Mouse (Mus musculus) MEL (cell line): ENCODE results near the gene Mprip. TPM values are rescaled to one million over a fixed set of nuclear protein-coding genes. Genes with fewer than 3 reads are reported as not detected.

Experiments
- DNase-seq: peaks from one replicate; pipeline ENCODE4 v3.0.0; 2011; ENCODE audit warnings: low read depth, low spot score
- H3K27ac ChIP-seq: 2 replicates; pipeline ENCODE4 v1.5.1; 2012; ENCODE audit warnings: low read depth, mild to moderate bottlenecking, control low read depth, low read length, moderate library complexity; ENCODE audit not compliant: control insufficient read depth
- H3K27me3 ChIP-seq, 2 experiments: fragments of 150-350 bp in 1 of 2; sonication (generic) in 1 of 2; 2 replicates each; pipeline ENCODE4 v1.6.1; 2012; ENCODE audit warnings: low read length in 2 of 2, mild to moderate bottlenecking in 2 of 2, improper control_type of control experiment in 1 of 2, moderate library complexity in 1 of 2; ENCODE audit not compliant: insufficient read depth in 2 of 2, control insufficient read depth in 1 of 2
- H3K36me3 ChIP-seq, 2 experiments: 2 replicates each; pipeline ENCODE4 v1.6.1; 2012 to 2014; ENCODE audit warnings: low read length in 2 of 2, improper control_type of control experiment in 1 of 2, inconsistent platforms in 1 of 2, mild to moderate bottlenecking in 1 of 2; ENCODE audit not compliant: insufficient read depth in 2 of 2, control insufficient read depth in 1 of 2
- H3K4me1 ChIP-seq, 2 experiments: fragments of 150-350 bp in 1 of 2; sonication (generic) in 1 of 2; 2 replicates each; pipeline ENCODE4 v1.6.1; 2012; ENCODE audit warnings: low read length in 2 of 2, improper control_type of control experiment in 1 of 2, mild to moderate bottlenecking in 1 of 2; ENCODE audit not compliant: insufficient read depth in 2 of 2, control insufficient read depth in 1 of 2
- H3K4me3 ChIP-seq, 2 experiments: fragments of 150-350 bp in 1 of 2; sonication (generic) in 1 of 2; 2 replicates each; pipeline ENCODE4 v1.5.1; 2012; ENCODE audit warnings: low read depth in 2 of 2, low read length in 2 of 2, mild to moderate bottlenecking in 2 of 2, moderate library complexity in 2 of 2, control low read depth in 1 of 2, improper control_type of control experiment in 1 of 2; ENCODE audit not compliant: control insufficient read depth in 1 of 2, insufficient read depth in 1 of 2
- H3K79me2 ChIP-seq: 2 replicates; pipeline ENCODE4 v1.6.1; 2012; ENCODE audit warnings: mild to moderate bottlenecking, low read length, moderate library complexity; ENCODE audit not compliant: control insufficient read depth, poor library complexity, insufficient read depth
- H3K9ac ChIP-seq: 2 replicates; pipeline ENCODE4 v1.6.1; 2012; ENCODE audit warnings: low read depth, mild to moderate bottlenecking, control low read depth, low read length, moderate library complexity; ENCODE audit not compliant: control insufficient read depth, poor library complexity, severe bottlenecking
- H3K9me3 ChIP-seq: fragments of 150-350 bp; sonication (generic); replicated peaks from 2 replicates; pipeline ENCODE4 v1.6.1; 2012; ENCODE audit warnings: mild to moderate bottlenecking, low read length, improper control_type of control experiment, moderate library complexity; ENCODE audit not compliant: insufficient read depth
- CHD1 ChIP-seq: IDR thresholded peaks from 2 replicates; pipeline ENCODE4 v1.6.1; 2012; ENCODE audit warnings: low read depth, mild to moderate bottlenecking, inconsistent platforms, low read length, improper control_type of control experiment
- CTCF ChIP-seq, 3 experiments: IDR thresholded peaks in 2 of 3; conservative IDR thresholded peaks in 1 of 3; 2 replicates each; pipeline ENCODE4 v1.5.1; 2011 to 2012; ENCODE audit warnings: low read length in 3 of 3, low read depth in 2 of 3, mild to moderate bottlenecking in 2 of 3, improper control_type of control experiment in 1 of 3, inconsistent platforms in 1 of 3, mixed read lengths in 1 of 3, moderate library complexity in 1 of 3; ENCODE audit not compliant: control insufficient read depth in 1 of 3, insufficient read depth in 1 of 3, poor library complexity in 1 of 3, severe bottlenecking in 1 of 3
- E2F4 ChIP-seq: IDR thresholded peaks from 2 replicates; pipeline ENCODE4 v1.6.1; 2011; ENCODE audit warnings: low read depth, low read length, improper control_type of control experiment, borderline replicate concordance
- ETS1 ChIP-seq: IDR thresholded peaks from 2 replicates; pipeline ENCODE4 v1.6.1; 2012; ENCODE audit warnings: low read depth, mild to moderate bottlenecking, inconsistent platforms, low read length, improper control_type of control experiment, moderate library complexity
- GABPA ChIP-seq: IDR thresholded peaks from 2 replicates; pipeline ENCODE4 v1.6.1; 2012; ENCODE audit warnings: low read depth, mild to moderate bottlenecking, inconsistent platforms, low read length, improper control_type of control experiment, moderate library complexity
- MAX ChIP-seq: IDR thresholded peaks from 2 replicates; pipeline ENCODE4 v1.6.1; 2011; ENCODE audit warnings: low read length, improper control_type of control experiment
- MAZ ChIP-seq: IDR thresholded peaks from 2 replicates; pipeline ENCODE4 v1.6.1; 2012; ENCODE audit warnings: low read depth, mild to moderate bottlenecking, inconsistent platforms, low read length, improper control_type of control experiment
- MXI1 ChIP-seq: IDR thresholded peaks from 2 replicates; pipeline ENCODE4 v1.6.1; 2011; ENCODE audit warnings: mild to moderate bottlenecking, low read depth, low read length, improper control_type of control experiment
- POLR2AphosphoS2 ChIP-seq: IDR thresholded peaks from 2 replicates; pipeline ENCODE4 v1.6.1; 2011; ENCODE audit warnings: low read length, improper control_type of control experiment
- RCOR1 ChIP-seq: IDR thresholded peaks from 2 replicates; pipeline ENCODE4 v1.6.1; 2012; ENCODE audit warnings: low read depth, mild to moderate bottlenecking, inconsistent platforms, low read length, improper control_type of control experiment
- SIN3A ChIP-seq: IDR thresholded peaks from 2 replicates; pipeline ENCODE4 v1.6.1; 2012; ENCODE audit warnings: low read length, improper control_type of control experiment, inconsistent platforms
- TAL1 ChIP-seq: IDR thresholded peaks from 2 replicates; pipeline ENCODE4 v1.6.1; 2012; ENCODE audit warnings: mild to moderate bottlenecking, inconsistent platforms, low read length, moderate library complexity, mixed read lengths
- TBP ChIP-seq: IDR thresholded peaks from 2 replicates; pipeline ENCODE4 v1.8.0; 2011; ENCODE audit warnings: low read depth, low read length, improper control_type of control experiment
- UBTF ChIP-seq: IDR thresholded peaks from 2 replicates; pipeline ENCODE4 v1.6.1; 2012; ENCODE audit warnings: low read depth, mild to moderate bottlenecking, inconsistent platforms, low read length, improper control_type of control experiment, moderate library complexity, borderline replicate concordance; ENCODE audit not compliant: insufficient read depth
- USF1 ChIP-seq: IDR thresholded peaks from 2 replicates; pipeline ENCODE4 v1.6.1; 2014; ENCODE audit warnings: low read depth, mild to moderate bottlenecking, inconsistent platforms, low read length, improper control_type of control experiment, moderate library complexity
- ZC3H11A ChIP-seq: IDR thresholded peaks from 2 replicates; pipeline ENCODE4 v1.6.1; 2012; ENCODE audit warnings: low read depth, mild to moderate bottlenecking, inconsistent platforms, low read length, improper control_type of control experiment
- ZMIZ1 ChIP-seq: IDR thresholded peaks from 2 replicates; pipeline ENCODE4 v1.6.1; 2012; ENCODE audit warnings: low read depth, mild to moderate bottlenecking, inconsistent platforms, low read length, improper control_type of control experiment, moderate library complexity
- polyA plus RNA-seq, 2 experiments: library from polyadenylated mRNA; stranded (reverse) in 1 of 2; unstranded in 1 of 2; fragments of >175 nt in 1 of 2; fragments of >200 nt in 1 of 2; gene quantifications; 2 replicates each; pipeline versions ENCODE4 v1.2.1 to v1.2.4; 2012; ENCODE audit warnings: low replicate concordance in 2 of 2, low read depth in 1 of 2; ENCODE audit not compliant: insufficient read length in 2 of 2, insufficient read depth in 1 of 2, missing spikeins in 1 of 2
- total RNA-seq: library from RNA; depleted of rRNA; stranded (reverse); fragments of 300-350 nt; gene quantifications from 2 replicates; pipeline ENCODE4 v1.2.3, GENCODE M21; 2012

Gene Mprip
- total and polyA plus RNA-seq, 3 experiments: 103 to 174 (median 142) TPM

- TF ChIP-seq RCOR1 (no peak), SIN3A (0 out of 2 replicates have a peak, but pooled peaks have one; percentile 42), TBP (no peak), UBTF (no peak), USF1 (no peak), MAZ (no peak)
- H3K4me3 ChIP-seq: peak overlapping the region; percentile 82 to 99
- H3K27ac ChIP-seq: no peak overlapping the region
- H3K36me3 ChIP-seq: peaks cover 2 to 21% of the 10 kb centered on the region in 2 experiments; a peak in 2 of 4 replicates
- peak overlapping the region; percentile 83 for H3K9ac ChIP-seq
- H3K4me1 ChIP-seq: peaks cover 15 to 23% of the 10 kb centered on the region in 2 experiments; a peak in 3 of 4 replicates
- no peaks in the 10 kb centered on the region for H3K27me3 ChIP-seq
- peak; percentile 45 for DNase-seq
- peaks cover 43% of the 10 kb centered on the region for H3K79me2 ChIP-seq
- H3K9me3 ChIP-seq: no peaks in the 10 kb centered on the region
These were observed 2.0 kb downstream of the Mprip start for GRCm38 (mm10) chr11:59662877-59663775.

DNA sequence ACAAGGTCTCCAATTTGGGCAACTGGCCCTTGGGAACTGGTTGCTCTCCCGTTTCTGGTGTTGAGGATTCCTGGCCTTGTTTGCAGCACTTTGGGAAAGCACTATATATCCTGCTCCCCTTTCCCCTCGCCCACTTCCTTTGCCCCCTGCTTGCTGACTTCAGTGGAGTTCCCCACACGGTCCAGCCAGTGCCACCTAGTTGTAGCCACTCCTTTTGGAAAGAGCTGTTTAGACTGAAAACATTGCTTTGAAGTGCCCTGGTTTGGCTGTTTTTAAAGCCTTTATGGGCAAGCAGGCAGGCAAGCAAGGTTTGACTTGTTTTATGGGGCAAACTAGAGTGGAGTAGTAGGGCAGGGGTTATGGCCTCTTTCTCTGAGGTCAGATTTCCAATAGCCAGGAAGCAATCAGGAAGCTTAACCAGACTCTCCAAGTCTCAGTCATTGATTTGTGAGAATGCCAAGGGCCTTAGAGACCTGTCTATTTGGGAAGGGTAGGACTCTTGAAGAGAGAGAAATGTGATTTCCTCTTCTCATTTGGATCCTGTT lies 2.7 kb downstream of the Mprip start:
- H3K27me3 ChIP-seq: no peaks in the 10 kb centered on the region
- H3K9ac ChIP-seq: no peak overlapping the region; the same call in 1 of the 2 replicates
- H3K27ac ChIP-seq: no peak overlapping the region
- no peaks in the 10 kb centered on the region for H3K9me3 ChIP-seq
- peaks cover 45% of the 10 kb centered on the region for H3K79me2 ChIP-seq
- no peak for DNase-seq
- H3K4me1 ChIP-seq: peaks cover 15 to 23% of the 10 kb centered on the region in 2 experiments; a peak in 3 of 4 replicates
- peaks cover 2 to 21% of the 10 kb centered on the region in 2 experiments; a peak in 2 of 4 replicates for H3K36me3 ChIP-seq
- TF ChIP-seq CTCF (IDR thresholded peaks at IDR 0.05 in 2 of 3, conservative IDR thresholded peaks at IDR 0.05 in 1 of 3; ENCODE audit: control insufficient read depth in 1 of 3, insufficient read depth in 1 of 3, low read depth in 2 of 3, low read length in 3 of 3, poor library complexity in 1 of 3, severe bottlenecking in 1 of 3): no peak
- no peak for TF ChIP-seq CHD1
- TF ChIP-seq E2F4: no peak
- no peak for TF ChIP-seq ETS1
- TF ChIP-seq MAZ: no peak
- no peak for TF ChIP-seq MAX
- no peak overlapping the region for H3K4me3 ChIP-seq

DNA sequence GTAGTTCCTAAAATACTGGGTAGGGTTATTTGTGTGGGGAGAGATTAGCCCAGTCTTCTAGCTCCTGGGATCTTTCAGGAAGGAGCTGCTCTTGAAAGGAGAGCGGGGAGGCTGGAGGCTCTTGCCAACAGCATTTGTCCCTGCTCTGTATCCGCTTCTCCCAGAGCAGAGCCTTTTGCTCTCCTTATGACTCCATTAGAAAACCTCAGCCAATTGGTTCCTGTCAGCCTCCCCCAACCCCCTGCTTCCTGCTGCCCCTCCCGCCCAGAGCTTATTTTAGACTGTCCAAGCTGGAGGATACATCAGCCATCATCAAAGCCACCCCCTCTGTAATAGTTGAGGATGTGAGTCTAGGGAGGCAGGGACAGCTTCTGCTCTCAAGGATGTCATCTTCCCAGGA lies 3.7 kb downstream of the Mprip start:
- TF ChIP-seq MXI1 (no peak), TAL1 (no peak), POLR2AphosphoS2 (no peak), ZMIZ1 (no peak), GABPA (no peak), ZC3H11A (no peak)
- H3K27me3 ChIP-seq: no peaks in the 10 kb centered on the region
- DNase-seq: no peak
- no peak overlapping the region for H3K9ac ChIP-seq
- H3K79me2 ChIP-seq: peaks cover 47% of the 10 kb centered on the region
- no peak overlapping the region for H3K4me3 ChIP-seq
- no peaks in the 10 kb centered on the region for H3K9me3 ChIP-seq
- H3K36me3 ChIP-seq: peaks cover 2 to 21% of the 10 kb centered on the region in 2 experiments; a peak in 2 of 4 replicates
- H3K4me1 ChIP-seq: peaks cover 18 to 23% of the 10 kb centered on the region in 2 experiments
- no peak overlapping the region for H3K27ac ChIP-seq
